Mouse (Mus musculus): Measurements from ENCODE around the gene Sez6l. TPM values are rescaled to one million over a fixed set of nuclear protein-coding genes. Genes with fewer than 3 reads are reported as not detected.

The Sez6l gene
- total RNA-seq, 4 experiments from 2014 or later: 5.5 to 10.8 (median 7.5) TPM

GRCm38 (mm10) chr5:112584155-112584769 lies 7.3 kb upstream of the Sez6l start:
- DNase-seq: no peak

GRCm38 (mm10) chr5:112583304-112583703 lies 6.3 kb upstream of the Sez6l start:
- no peak for DNase-seq

- no peak for DNase-seq
Measured at GRCm38 (mm10) chr5:112577750-112578149, 765 bp upstream of the Sez6l start.

- no peak for DNase-seq
Measured at GRCm38 (mm10) chr5:112576361-112576992, 508 bp downstream of the Sez6l start.

- DNase-seq: no peak
Measured at GRCm38 (mm10) chr5:112575151-112575915, 1.7 kb downstream of the Sez6l start.

GRCm38 (mm10) chr5:112573916-112574315 lies 3.1 kb downstream of the Sez6l start:
- no peak for DNase-seq

- DNase-seq: no peak
Measured at GRCm38 (mm10) chr5:112572217-112572616, 4.8 kb downstream of the Sez6l start.

- DNase-seq: no peak
Measured at GRCm38 (mm10) chr5:112565489-112565888, 11.5 kb downstream of the Sez6l start.

- no peak for DNase-seq
Measured at GRCm38 (mm10) chr5:112565083-112565482, 11.9 kb downstream of the Sez6l start.

GRCm38 (mm10) chr5:112560869-112561499 lies 16.0 kb downstream of the Sez6l start:
- DNase-seq: no peak

- no peak for DNase-seq
Measured at GRCm38 (mm10) chr5:112560139-112560538, 16.8 kb downstream of the Sez6l start.

GRCm38 (mm10) chr5:112557396-112557795 lies 19.6 kb downstream of the Sez6l start:
- no peak for DNase-seq

- DNase-seq: no peak
Measured at GRCm38 (mm10) chr5:112556640-112557039, 20.3 kb downstream of the Sez6l start.

GRCm38 (mm10) chr5:112554508-112554907 lies 22.5 kb downstream of the Sez6l start:
- no peak for DNase-seq

GRCm38 (mm10) chr5:112552786-112553185 lies 24.2 kb downstream of the Sez6l start:
- no peak for DNase-seq

GRCm38 (mm10) chr5:112551975-112552728 lies 24.8 kb downstream of the Sez6l start:
- DNase-seq: no peak

GRCm38 (mm10) chr5:112548846-112549620 lies 28.0 kb downstream of the Sez6l start:
- DNase-seq: no peak

GRCm38 (mm10) chr5:112546771-112547170 lies 30.2 kb downstream of the Sez6l start:
- DNase-seq: no peak

- DNase-seq: no peak
Measured at GRCm38 (mm10) chr5:112538295-112538694, 38.7 kb downstream of the Sez6l start.

- no peak for DNase-seq
Measured at GRCm38 (mm10) chr5:112535868-112536267, 41.1 kb downstream of the Sez6l start.

GRCm38 (mm10) chr5:112534146-112534545 lies 42.8 kb downstream of the Sez6l start:
- no peak for DNase-seq

Data from adrenal gland, adult 8-10 months (tissue).